In genomic region chr12:85144276-85144675, GRCm38 (mm10) we compare ENCODE assay signal across 10 mouse cellular contexts. TPM values are rescaled to one million over a fixed set of nuclear protein-coding genes. Genes with fewer than 3 reads are reported as not detected.
DNase-seq lines count a peak whose midpoint lies in the region; ATAC-seq and TF ChIP-seq lines count a peak whose summit lies in the region.
"Not testable (repeated sequence)": the region's sequence is repeated elsewhere in the genome, so short reads cannot be mapped to it uniquely, and the experiment has no call there.
"Had no signal": no experiment of that assay in that cellular context is flagged by ENCODE, and none has a peak within 500 bp of the region (broad histone marks: within the 10 kb centered on the region; RNA-seq: fewer than 3 reads in every experiment).

No protein-coding gene starts in this region.

- H3K4me3 ChIP-seq in MEL (ENCODE audit: control insufficient read depth in 1 of 2, insufficient read depth in 1 of 2, low read depth in 2 of 2, low read length in 2 of 2); cortical plate, adult 2 months (ENCODE audit: insufficient read depth, low read length); heart, adult 2 months; intestine, postnatal 0 days (ENCODE audit: low read depth, low read length); layer of hippocampus, adult 2 months; liver, postnatal 0 days (ENCODE audit: low read depth, low read length); midbrain, postnatal 0 days (ENCODE audit: low read depth, low read length): not testable (repeated sequence)

- H3K9ac ChIP-seq in MEL (ENCODE audit: control insufficient read depth, low read depth, low read length, poor library complexity, severe bottlenecking); heart, adult 2 months (ENCODE audit: low read depth, low read length); intestine, postnatal 0 days (ENCODE audit: low read depth, low read length); liver, postnatal 0 days (replicated peaks); midbrain, postnatal 0 days (replicated peaks; ENCODE audit: low read length, poor library complexity, severe bottlenecking): not testable (repeated sequence)

- H3K4me2 ChIP-seq in intestine, postnatal 0 days (replicated peaks; ENCODE audit: low read depth); liver, postnatal 0 days (ENCODE audit: low read depth, low read length); midbrain, postnatal 0 days (ENCODE audit: low read depth, low read length, poor library complexity, severe bottlenecking): not testable (repeated sequence)

- intact Hi-C loops in heart, adult 2 months (cut with DNase I), result loop anchor here (5.0 kb wide), 1 partner anchor 52 kb away; no protein-coding TSS in a partner anchor

- TF ChIP-seq CTCF in MEL (IDR thresholded peaks at IDR 0.05 in 2 of 3, conservative IDR thresholded peaks at IDR 0.05 in 1 of 3; ENCODE audit: control insufficient read depth in 1 of 3, insufficient read depth in 1 of 3, low read depth in 2 of 3, low read length in 3 of 3, poor library complexity in 1 of 3, severe bottlenecking in 1 of 3), result peak in 2 of 3 experiments; percentile 1 to 37; a peak in 2 of 6 replicates
- peak; percentile 19; the same call in 1 of the 2 replicates for TF ChIP-seq CTCF in cortical plate, adult 2 months (IDR thresholded peaks at IDR 0.05; ENCODE audit: extremely low read depth, insufficient read depth, low read length)
- TF ChIP-seq CTCF in heart, adult 2 months (IDR thresholded peaks at IDR 0.05), result peak; percentile 66
- TF ChIP-seq CTCF in intestine, postnatal 0 days (IDR thresholded peaks at IDR 0.05; ENCODE audit: low read depth), result peak; percentile 51
- peak; percentile 74 for TF ChIP-seq CTCF in layer of hippocampus, adult 2 months (conservative IDR thresholded peaks at IDR 0.05)
- peak; percentile 36; the same call in 1 of the 2 replicates for TF ChIP-seq CTCF in liver, postnatal 0 days (IDR thresholded peaks at IDR 0.05; ENCODE audit: low read depth)
- peak; percentile 55 for TF ChIP-seq CTCF in midbrain, postnatal 0 days (IDR thresholded peaks at IDR 0.05)

- not testable (repeated sequence) for H3K36me3 ChIP-seq in MEL (ENCODE audit: control insufficient read depth in 1 of 2, insufficient read depth in 2 of 2, low read length in 2 of 2); heart, adult 2 months (ENCODE audit: control insufficient read depth, insufficient read depth, low read length); intestine, postnatal 0 days (ENCODE audit: control insufficient read depth, insufficient read depth); liver, postnatal 0 days (replicated peaks; ENCODE audit: insufficient read depth, low read length)
- H3K36me3 ChIP-seq in midbrain, postnatal 0 days (ENCODE audit: insufficient read depth, low read length), result peaks cover 25% of the 10 kb centered on the region

- not testable (repeated sequence) for H3K79me2 ChIP-seq in MEL (ENCODE audit: control insufficient read depth, insufficient read depth, low read length, poor library complexity); heart, adult 2 months (replicated peaks; ENCODE audit: control insufficient read depth, insufficient read depth, low read length)

- H3K27me3 ChIP-seq in MEL (ENCODE audit: control insufficient read depth in 1 of 2, insufficient read depth in 2 of 2, low read length in 2 of 2); heart, adult 2 months (ENCODE audit: control insufficient read depth, insufficient read depth, low read length); intestine, postnatal 0 days (replicated peaks; ENCODE audit: control insufficient read depth, insufficient read depth, low read length); liver, postnatal 0 days (ENCODE audit: insufficient read depth, low read length); midbrain, postnatal 0 days (ENCODE audit: insufficient read depth, low read length): not testable (repeated sequence)

- not testable (repeated sequence) for H3K9me3 ChIP-seq in MEL (replicated peaks; ENCODE audit: insufficient read depth, low read length); intestine, postnatal 0 days (ENCODE audit: control insufficient read depth); liver, postnatal 0 days (ENCODE audit: low read length); midbrain, postnatal 0 days (ENCODE audit: low read length)

- ATAC-seq in intestine, postnatal 0 days; liver, postnatal 0 days; midbrain, postnatal 0 days (ENCODE audit: low FRiP score): not testable (repeated sequence)

- WGBS in heart, adult 2 months, result 66% methylated on average over 2 of the region's 2 CpGs
- WGBS in intestine, postnatal 0 days, result 68% methylated on average over 2 of the region's 2 CpGs
- WGBS in liver, postnatal 0 days (ENCODE audit: insufficient replicate concordance), result 64% methylated on average over 2 of the region's 2 CpGs
- WGBS in midbrain, postnatal 0 days, result 57% methylated on average over 2 of the region's 2 CpGs

- DNase-seq in MEL (ENCODE audit: low read depth, low spot score); layer of hippocampus, adult 2 months (ENCODE audit: low spot score in 2 of 2); liver, postnatal 0 days; midbrain, postnatal 0 days (ENCODE audit: low spot score): not testable (repeated sequence)
- DNase-seq in heart, adult 2 months, result peak in 1 of 2 experiments; percentile 18

- TF ChIP-seq RAD21 in MEL (IDR thresholded peaks at IDR 0.05; ENCODE audit: low read depth, low read length), result peak; percentile 19

- TF ChIP-seq EP300 in MEL (IDR thresholded peaks at IDR 0.05; ENCODE audit: low read depth in 1 of 2, low read length in 2 of 2); heart, adult 2 months (IDR thresholded peaks at IDR 0.05; ENCODE audit: insufficient read depth, low read depth, low read length); liver, postnatal 0 days (IDR thresholded peaks at IDR 0.05; ENCODE audit: low read depth): not testable (repeated sequence)

- not testable (repeated sequence) for H3K4me1 ChIP-seq in MEL (ENCODE audit: control insufficient read depth in 1 of 2, insufficient read depth in 2 of 2, low read length in 2 of 2); cortical plate, adult 2 months (ENCODE audit: control insufficient read depth, insufficient read depth, low read length); heart, adult 2 months (ENCODE audit: control insufficient read depth, insufficient read depth, low read length); intestine, postnatal 0 days (replicated peaks; ENCODE audit: control insufficient read depth, insufficient read depth, low read length); liver, postnatal 0 days (ENCODE audit: insufficient read depth); midbrain, postnatal 0 days (ENCODE audit: insufficient read depth, low read length)

- not testable (repeated sequence) for TF ChIP-seq POLR2A in MEL (IDR thresholded peaks at IDR 0.05; ENCODE audit: control insufficient read depth in 1 of 2, insufficient read depth in 1 of 2, low read depth in 1 of 2, low read length in 2 of 2, poor library complexity in 1 of 2); cortical plate, adult 2 months (IDR thresholded peaks at IDR 0.05; ENCODE audit: extremely low read depth, insufficient read depth, low read length); heart, adult 2 months (IDR thresholded peaks at IDR 0.05; ENCODE audit: insufficient read depth, low read depth, low read length)

- not testable (repeated sequence) for H3K27ac ChIP-seq in MEL (ENCODE audit: control insufficient read depth, low read depth, low read length); cortical plate, adult 2 months (ENCODE audit: insufficient read depth, low read length); heart, adult 2 months; intestine, postnatal 0 days (ENCODE audit: low read depth, low read length); layer of hippocampus, adult 2 months; liver, postnatal 0 days (ENCODE audit: low read depth); midbrain, postnatal 0 days (ENCODE audit: low read depth, low read length)

RNA-seq across cellular contexts. Expression of gene Rps6kl1, which starts 6.8 kb away (rescaled TPM):
- 3.4 and 5.4 TPM in 2 replicates for total RNA-seq in MEL (2012; rRNA removed)
- 1 to 10 TPM in 1 of 2 experiments, not detected in 1; 6.2 TPM for polyA plus RNA-seq in MEL (2012; ENCODE audit: insufficient read depth in 1 of 2, insufficient read length in 2 of 2, low read depth in 1 of 2, low replicate concordance in 2 of 2, missing spikeins in 1 of 2)
- 39.2 and 44.3 TPM in 2 replicates for polyA plus RNA-seq in cortical plate, adult 2 months (2012; rRNA removed)
- 1 to 10 TPM; 2.3 to 2.4 TPM for total RNA-seq in heart, adult 2 months (2021)
- polyA plus RNA-seq in heart, adult 2 months (2012; rRNA removed), result 3.4 and 5.1 TPM in 2 replicates
- polyA plus RNA-seq in intestine, postnatal 0 days (2015; fragmentation: Nextera tagmentation; extraction: Ambion mirVana), result 1.3 and 1.9 TPM in 2 replicates
- 10 to 100 TPM; 39.0 to 40.0 TPM for total RNA-seq in layer of hippocampus, adult 2 months (2021)
- polyA plus RNA-seq in liver, postnatal 0 days (2015; fragmentation: Nextera tagmentation; extraction: Ambion mirVana), result 0.39 and 0.61 TPM in 2 replicates
- 47.2 and 48.6 TPM in 2 replicates for total RNA-seq in midbrain, postnatal 0 days (2014; rRNA removed)
- polyA plus RNA-seq in midbrain, postnatal 0 days (2015; fragmentation: Nextera tagmentation; extraction: Ambion mirVana), result 35.0 and 37.1 TPM in 2 replicates
- total RNA-seq: granulocyte monocyte progenitor cell, adult 5-6 weeks had no signal

RNA-seq across cellular contexts. Expression of gene Pgf, which starts 33.3 kb away (rescaled TPM):
- not detected in 2 replicates for total RNA-seq in MEL (2012; rRNA removed)
- polyA plus RNA-seq in MEL (2012; ENCODE audit: insufficient read depth in 1 of 2, insufficient read length in 2 of 2, low read depth in 1 of 2, low replicate concordance in 2 of 2, missing spikeins in 1 of 2), result under 1 TPM in 1 of 2 experiments, not detected in 1; 0.46 TPM
- polyA plus RNA-seq in cortical plate, adult 2 months (2012; rRNA removed), result 2.2 and 2.9 TPM in 2 replicates
- total RNA-seq in heart, adult 2 months (2021), result 1 to 10 TPM; 5.4 to 5.7 TPM
- polyA plus RNA-seq in heart, adult 2 months (2012; rRNA removed), result 4.3 and 4.6 TPM in 2 replicates
- polyA plus RNA-seq in intestine, postnatal 0 days (2015; fragmentation: Nextera tagmentation; extraction: Ambion mirVana), result 3.9 and 4.2 TPM in 2 replicates
- total RNA-seq in layer of hippocampus, adult 2 months (2021), result 1 to 10 TPM; 4.7 to 5.2 TPM
- 0.36 and 0.45 TPM in 2 replicates for polyA plus RNA-seq in liver, postnatal 0 days (2015; fragmentation: Nextera tagmentation; extraction: Ambion mirVana)
- total RNA-seq in midbrain, postnatal 0 days (2014; rRNA removed), result 3.4 and 6.0 TPM in 2 replicates
- polyA plus RNA-seq in midbrain, postnatal 0 days (2015; fragmentation: Nextera tagmentation; extraction: Ambion mirVana), result 9.1 and 9.4 TPM in 2 replicates
- total RNA-seq: granulocyte monocyte progenitor cell, adult 5-6 weeks had no signal
- polyA plus RNA-seq: G1E; inflammation-experienced regulatory T-cells, adult 6 months had no signal

RNA-seq across cellular contexts. Expression of gene Dlst, which starts 33.6 kb away (rescaled TPM):
- total RNA-seq in MEL (2012; rRNA removed), result 163 and 164 TPM in 2 replicates
- 100 to 1,000 TPM; 230 to 376 TPM for polyA plus RNA-seq in MEL (2012; ENCODE audit: insufficient read depth in 1 of 2, insufficient read length in 2 of 2, low read depth in 1 of 2, low replicate concordance in 2 of 2, missing spikeins in 1 of 2)
- 144 and 150 TPM in 2 replicates for polyA plus RNA-seq in cortical plate, adult 2 months (2012; rRNA removed)
- 100 to 1,000 TPM; 668 to 715 TPM for total RNA-seq in heart, adult 2 months (2021)
- 423 and 709 TPM in 2 replicates for polyA plus RNA-seq in heart, adult 2 months (2012; rRNA removed)
- polyA plus RNA-seq in intestine, postnatal 0 days (2015; fragmentation: Nextera tagmentation; extraction: Ambion mirVana), result 119 and 125 TPM in 2 replicates
- 100 to 1,000 TPM; 145 to 155 TPM for total RNA-seq in layer of hippocampus, adult 2 months (2021)
- polyA plus RNA-seq in liver, postnatal 0 days (2015; fragmentation: Nextera tagmentation; extraction: Ambion mirVana), result 68.3 and 76.4 TPM in 2 replicates
- 115 and 118 TPM in 2 replicates for total RNA-seq in midbrain, postnatal 0 days (2014; rRNA removed)
- 92.5 and 99.6 TPM in 2 replicates for polyA plus RNA-seq in midbrain, postnatal 0 days (2015; fragmentation: Nextera tagmentation; extraction: Ambion mirVana)

RNA-seq across cellular contexts. Expression of gene Prox2, which starts 33.7 kb away (rescaled TPM):
- 1.6 and 3.1 TPM in 2 replicates for total RNA-seq in MEL (2012; rRNA removed)
- polyA plus RNA-seq in MEL (2012; ENCODE audit: insufficient read depth in 1 of 2, insufficient read length in 2 of 2, low read depth in 1 of 2, low replicate concordance in 2 of 2, missing spikeins in 1 of 2), result 1 to 10 TPM in 1 of 2 experiments, not detected in 1; 3.6 TPM
- polyA plus RNA-seq in cortical plate, adult 2 months (2012; rRNA removed), result 1.5 and 1.8 TPM in 2 replicates
- 1 to 10 TPM; 1.2 to 1.5 TPM for total RNA-seq in heart, adult 2 months (2021)
- 1.1 and 1.7 TPM in 2 replicates for polyA plus RNA-seq in heart, adult 2 months (2012; rRNA removed)
- polyA plus RNA-seq in intestine, postnatal 0 days (2015; fragmentation: Nextera tagmentation; extraction: Ambion mirVana), result 0.99 and 1.6 TPM in 2 replicates
- 1 to 10 TPM; 2.0 to 2.2 TPM for total RNA-seq in layer of hippocampus, adult 2 months (2021)
- polyA plus RNA-seq in liver, postnatal 0 days (2015; fragmentation: Nextera tagmentation; extraction: Ambion mirVana), result 2.3 and 2.8 TPM in 2 replicates
- total RNA-seq in midbrain, postnatal 0 days (2014; rRNA removed), result 1.2 and 1.4 TPM in 2 replicates
- 0.86 and 1.4 TPM in 2 replicates for polyA plus RNA-seq in midbrain, postnatal 0 days (2015; fragmentation: Nextera tagmentation; extraction: Ambion mirVana)

Comparison
In these comparisons a context has a peak if more than half of its experiments do, and no peak if none do; other contexts are left out.
1. CTCF ChIP-seq: peak in every context shown above with its lines; median percentile 74 in layer of hippocampus, adult 2 months; 66 in heart, adult 2 months; 55 in midbrain, postnatal 0 days; 51 in intestine, postnatal 0 days; 36 in liver, postnatal 0 days; 19 in MEL; 19 in cortical plate, adult 2 months.